Mouse (Mus musculus) gastrocnemius, adult 8-10 months (tissue): ENCODE measurements around the gene Olfr1370. TPM values are rescaled to one million over a fixed set of nuclear protein-coding genes. Genes with fewer than 3 reads are reported as not detected.
"Not testable (repeated sequence)": the region's sequence is repeated elsewhere in the genome, so short reads cannot be mapped to it uniquely, and the experiment has no call there.

Source experiments
- DNase-seq, 2 experiments: peaks; one replicate each; pipeline ENCODE4 v3.0.0; 2022; ENCODE audit warnings: low spot score in 2 of 2
- total RNA-seq, 4 experiments: library from RNA; stranded (reverse); gene quantifications; 2 replicates each; pipeline ENCODE4 v1.2.4; 2022

The Olfr1370 gene
- not detected for total RNA-seq

DNA sequence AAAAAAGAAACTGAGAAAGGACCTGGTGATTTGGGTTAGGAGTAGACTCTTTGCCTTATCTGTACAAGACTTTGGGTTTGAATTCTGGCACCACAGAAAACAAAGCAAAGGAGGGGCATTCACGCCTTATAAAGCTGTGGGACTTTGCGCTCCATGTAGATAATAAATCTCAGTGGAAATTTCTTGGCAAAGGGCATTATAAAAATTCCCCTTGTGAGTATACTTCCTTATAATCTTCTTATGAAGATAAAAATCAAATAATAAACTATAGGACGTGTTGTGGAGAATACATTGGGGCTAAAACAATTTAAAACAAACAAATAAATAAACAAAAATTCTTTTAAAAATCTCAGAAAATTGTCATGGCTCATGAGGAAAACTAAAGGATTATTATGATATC, at the start of gene Olfr1370:
Gene Olfr1370 (minus strand): TSS at position 101 of the 400 bp plus-strand sequence.
- DNase-seq = no peak

GRCm38 (mm10) chr13:21114121-21114520, 39.4 kb upstream of the Olfr1370 start:
- no peak for DNase-seq

DNA sequence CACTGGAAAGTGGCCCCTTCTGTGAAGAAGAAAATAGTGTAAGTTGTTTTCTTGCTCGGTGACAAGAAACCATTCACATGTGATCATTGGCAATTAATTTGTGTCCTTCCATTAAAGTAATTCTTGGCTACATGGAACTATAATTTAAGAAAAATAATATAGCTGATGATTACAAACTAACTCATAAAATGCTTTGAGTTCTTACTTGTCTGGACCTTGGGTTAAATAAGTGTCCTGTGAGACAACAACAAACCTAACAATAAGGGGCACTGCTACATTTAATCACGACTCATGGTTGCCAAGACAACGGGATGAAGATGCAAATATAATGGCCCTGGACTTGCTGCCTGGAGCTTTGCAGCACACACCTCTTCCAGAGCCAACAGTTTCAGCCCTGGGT, 36.4 kb upstream of the Olfr1370 start, which contains the start of gene Olfr1369-ps1:
Gene Olfr1369-ps1 (plus strand): TSS at position 301 of the 400 bp plus-strand sequence.
- not testable (repeated sequence) for DNase-seq

DNA sequence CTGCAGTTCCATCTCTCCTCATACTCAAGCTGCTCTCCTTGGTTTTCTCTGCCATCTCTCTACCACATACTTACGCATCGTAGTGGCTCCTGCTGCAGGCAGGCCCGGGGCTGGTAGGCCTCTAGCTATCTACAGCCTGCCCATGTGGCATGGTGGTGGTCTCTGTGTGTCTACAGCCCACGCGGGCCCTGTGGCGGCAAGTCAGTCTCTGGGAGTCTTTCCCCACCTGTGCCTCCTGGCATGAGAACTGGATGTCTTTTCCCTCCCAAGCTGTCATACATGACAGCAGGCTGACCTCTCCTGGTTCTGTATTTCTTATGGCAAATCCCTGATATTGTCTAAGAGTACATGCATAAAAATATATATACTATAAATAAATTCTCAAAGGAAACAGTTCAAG, 35.7 kb upstream of the Olfr1370 start:
- no peak for DNase-seq

GRCm38 (mm10) chr13:21109759-21110158, 35.0 kb upstream of the Olfr1370 start:
- no peak for DNase-seq

- no peak for DNase-seq
Observed at GRCm38 (mm10) chr13:21082686-21083085, 7.9 kb upstream of the Olfr1370 start.

GRCm38 (mm10) chr13:21066021-21066420, 8.7 kb downstream of the Olfr1370 start:
- no peak for DNase-seq

DNA sequence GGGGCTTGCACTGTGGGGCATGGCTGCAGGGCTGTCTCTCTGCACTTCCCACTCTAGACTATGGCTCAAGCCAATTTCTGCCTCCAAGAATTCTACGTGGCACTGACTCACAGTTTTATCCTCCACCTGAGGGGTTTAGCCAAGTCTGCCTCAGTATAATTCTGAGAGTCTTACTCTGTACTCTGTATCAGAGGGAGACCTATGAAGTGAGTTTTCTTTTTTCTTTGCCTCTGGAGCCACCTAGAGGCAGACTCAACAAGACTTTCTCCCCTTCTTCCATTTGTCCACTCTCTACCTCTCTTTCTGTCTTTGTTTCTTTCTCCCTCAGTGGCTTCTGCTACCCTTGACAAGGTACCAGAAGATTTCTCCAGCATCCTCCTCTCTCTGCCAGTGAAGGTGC, 24.6 kb downstream of the Olfr1370 start:
- DNase-seq = no peak

- DNase-seq = no peak
Observed at GRCm38 (mm10) chr13:21040589-21041199, 34.1 kb downstream of the Olfr1370 start.

- DNase-seq = no peak
Observed at GRCm38 (mm10) chr13:21035981-21036380, 38.8 kb downstream of the Olfr1370 start.

- no peak for DNase-seq
Observed at GRCm38 (mm10) chr13:21035011-21035410, 39.7 kb downstream of the Olfr1370 start.

- DNase-seq = no peak
Observed at GRCm38 (mm10) chr13:21033176-21033575, 41.6 kb downstream of the Olfr1370 start.

DNA sequence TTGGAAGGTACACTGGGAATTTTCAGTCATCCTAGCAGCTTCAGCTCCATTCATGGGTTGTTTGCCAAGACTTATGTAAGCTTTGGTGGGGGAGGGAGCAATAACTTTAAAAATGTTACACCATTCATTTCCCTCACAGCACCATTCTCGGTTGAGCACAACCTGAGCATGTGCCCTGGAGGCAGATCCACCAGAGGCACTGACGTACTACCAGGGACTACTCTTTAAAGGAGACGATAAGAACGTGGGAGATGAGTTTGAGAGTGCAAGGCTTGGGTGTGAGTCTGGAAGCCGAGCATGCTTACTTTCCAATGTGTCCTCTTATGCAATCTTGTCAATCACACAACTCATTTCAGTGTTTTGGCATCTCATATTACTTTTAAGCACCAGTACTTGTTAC, 49.9 kb downstream of the Olfr1370 start:
- no peak for DNase-seq

Other genes with a start within 250 kb of the Olfr1370 start
- gene Olfr1369-ps1, start 36.5 kb upstream of the Olfr1370 start, total RNA-seq = not detected
- not detected for gene Olfr263, start 54.7 kb upstream of the Olfr1370 start, total RNA-seq
- not detected for gene Olfr1368, start 70.9 kb upstream of the Olfr1370 start, total RNA-seq
- 10 to 100 TPM; 22.7 to 27.5 (median 25.3) TPM for gene Trim27, start 104.5 kb upstream of the Olfr1370 start, total RNA-seq
- gene Gpx5, start 217.8 kb upstream of the Olfr1370 start, total RNA-seq = not detected
- gene Gpx6, start 237.2 kb upstream of the Olfr1370 start, total RNA-seq = not detected